Mouse (Mus musculus) urinary bladder, postnatal 25 days (tissue): Measurements from ENCODE around the gene Pla2g2f.
A peak's percentile ranks its signal among the peaks of the same experiment; 100 is the strongest.

Experiments used
- DNase-seq: peaks from one replicate; pipeline ENCODE4 v3.0.0; 2022; ENCODE audit warnings: low spot score

The Pla2g2f gene

DNA sequence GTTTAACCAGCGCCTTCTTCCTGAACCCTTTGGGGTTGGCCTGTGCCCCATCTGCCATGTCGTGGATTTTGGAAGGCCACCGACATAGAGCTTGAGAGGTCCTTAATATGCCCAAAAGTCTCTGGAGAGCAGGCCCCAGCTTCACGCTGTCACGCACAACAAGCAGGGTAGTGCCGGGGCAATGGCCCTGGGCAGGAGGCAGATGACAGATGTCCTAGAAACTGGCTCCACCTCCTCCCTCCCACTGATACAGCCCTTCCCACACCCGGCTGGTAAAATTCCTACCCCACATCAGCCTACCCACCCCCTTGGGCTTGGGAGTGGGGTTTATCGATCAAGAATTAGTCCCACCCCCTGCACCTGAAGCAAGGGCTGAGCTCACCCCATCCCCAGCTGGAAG, at the start of gene Pla2g2f:
TSS of gene Pla2g2f (minus strand) at position 211 of the 400 bp plus-strand sequence.
- no peak for DNase-seq

DNA sequence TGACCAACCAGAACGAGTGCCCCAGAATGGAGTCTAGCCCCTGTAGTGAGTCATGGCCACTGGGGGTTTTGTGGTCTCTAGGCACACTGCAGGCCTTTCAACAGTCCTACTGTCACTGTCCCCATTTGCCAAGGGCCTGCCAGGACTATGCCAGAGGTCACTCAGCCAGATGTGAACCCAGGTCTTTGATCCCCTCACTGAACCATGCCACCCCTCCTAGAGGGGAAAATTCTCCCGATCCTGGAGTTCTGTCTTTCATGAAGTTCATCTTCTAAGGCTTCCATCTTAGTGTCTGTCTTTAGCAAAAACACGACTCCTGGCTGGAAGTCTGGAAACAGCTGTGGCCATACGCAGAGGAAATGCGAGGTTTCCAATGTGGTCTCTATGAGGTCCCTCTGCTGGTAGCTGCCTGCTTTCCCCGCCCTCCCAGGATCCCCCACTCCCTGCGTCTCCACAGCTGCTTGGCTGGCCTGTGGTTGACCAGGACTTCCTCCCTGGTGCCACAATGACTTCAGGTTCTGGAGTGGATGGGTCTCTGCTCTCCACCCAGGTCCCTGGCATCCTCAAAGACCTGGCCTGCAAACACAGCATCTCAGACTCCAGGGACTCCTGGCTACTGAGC, 49.6 kb upstream of the Pla2g2f start:
- no peak for DNase-seq

DNA sequence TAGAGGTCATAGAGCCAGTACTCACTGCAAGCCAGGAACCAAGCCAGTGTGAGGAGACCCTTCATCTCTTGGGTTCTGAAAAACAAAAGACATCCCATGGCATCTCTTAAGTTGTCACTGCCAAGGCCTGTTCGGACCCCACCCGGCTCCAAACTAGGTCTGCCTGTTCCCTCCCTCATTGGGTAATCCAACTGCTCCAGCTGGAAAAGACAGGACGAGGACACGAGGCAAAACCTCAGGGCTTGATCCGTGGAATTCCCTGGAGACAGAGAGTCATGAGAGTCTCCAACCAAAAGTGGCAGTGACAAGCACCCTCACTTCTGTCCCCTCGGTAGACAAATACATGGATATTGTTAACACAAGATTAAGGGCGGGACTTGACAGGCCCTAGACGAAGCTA, 48.7 kb upstream of the Pla2g2f start:
- no peak for DNase-seq

DNA sequence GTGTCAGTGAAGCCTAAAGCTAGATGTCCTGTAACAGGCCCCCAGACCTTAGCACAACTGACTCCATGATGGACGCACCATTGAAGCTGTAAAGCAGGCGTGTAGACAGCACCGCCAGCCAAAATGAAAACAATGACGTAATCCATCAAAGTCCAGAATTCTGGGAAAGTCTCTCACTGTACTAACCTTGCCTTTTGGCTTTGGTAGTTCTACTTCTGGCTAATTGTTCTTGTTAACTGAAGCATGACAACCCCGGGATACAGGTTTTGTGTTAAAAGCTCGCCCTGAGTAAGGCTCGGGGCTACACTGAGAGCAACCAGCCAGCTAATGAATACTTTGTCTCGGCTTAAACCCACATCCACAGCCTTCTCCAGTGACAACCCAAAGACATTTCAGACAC, 47.8 kb upstream of the Pla2g2f start:
- DNase-seq, result no peak

DNA sequence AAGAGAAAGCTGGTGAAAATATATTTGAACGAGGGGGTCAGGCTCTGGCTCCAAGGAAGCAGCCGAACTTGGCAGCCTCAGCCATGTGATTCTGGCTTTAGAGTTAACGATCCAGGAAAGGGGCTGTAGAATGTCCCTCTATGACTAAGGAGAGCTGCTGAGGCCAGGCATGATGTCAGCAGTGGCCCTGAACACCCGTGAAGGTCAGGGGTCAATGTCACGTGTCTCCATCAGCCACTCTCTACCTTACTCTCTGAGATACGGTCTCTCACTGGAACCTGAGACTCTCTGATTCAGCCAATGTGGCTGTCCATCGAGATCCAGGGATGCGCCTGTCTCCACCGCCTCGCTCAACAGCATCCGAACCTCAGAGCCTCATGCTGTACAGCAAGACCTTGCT, 45.5 kb upstream of the Pla2g2f start:
- DNase-seq, result no peak

DNA sequence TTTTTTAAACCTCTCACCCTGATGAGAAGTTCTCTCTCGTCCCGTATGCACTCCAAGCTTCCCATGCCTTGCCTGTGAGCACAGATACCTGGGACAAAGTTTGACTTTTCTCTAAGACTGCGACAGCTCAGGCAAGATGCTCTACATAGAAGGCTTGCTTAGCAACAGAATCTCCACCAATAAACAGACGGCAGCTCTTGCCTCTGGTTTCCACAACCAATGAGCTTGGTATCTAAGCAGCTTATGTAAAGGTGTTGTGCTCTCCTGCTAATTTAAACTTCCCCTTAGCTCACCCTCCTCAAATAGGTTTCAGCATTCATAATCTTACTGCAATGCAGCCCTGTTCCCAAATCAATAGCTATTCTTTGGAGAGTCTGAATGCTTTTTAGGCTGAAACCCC, 44.2 kb upstream of the Pla2g2f start:
- DNase-seq, result no peak

DNA sequence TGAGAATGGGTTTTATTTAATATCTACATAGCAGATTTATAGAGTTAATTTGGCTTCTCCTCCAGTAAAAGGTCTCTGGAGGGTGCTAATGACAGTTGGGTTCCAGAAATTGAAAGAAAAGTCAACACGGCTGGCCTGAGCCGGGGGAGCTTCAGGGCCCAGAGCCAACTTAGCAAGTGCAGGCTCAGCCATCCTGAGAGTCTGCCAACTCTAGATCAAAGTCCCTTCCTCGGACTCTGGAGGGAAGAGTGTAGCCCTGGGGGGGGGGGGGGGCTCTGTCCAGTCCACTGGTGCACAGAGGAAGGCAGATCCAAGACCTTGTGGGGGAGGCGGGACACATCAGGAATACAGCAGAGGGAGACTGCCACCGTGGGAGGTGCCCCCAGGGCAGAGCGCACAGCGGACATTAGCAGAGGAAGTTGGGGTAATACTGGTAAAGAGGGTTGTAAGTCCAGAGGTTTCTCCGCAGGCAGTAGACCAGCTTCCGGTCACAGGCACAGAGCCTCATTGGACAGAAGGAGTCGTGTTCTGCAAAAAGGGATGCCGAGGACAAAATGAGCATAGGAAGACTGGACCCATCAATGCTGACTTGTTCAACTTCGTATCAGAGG, 42.8 kb upstream of the Pla2g2f start:
- DNase-seq, result no peak

DNA sequence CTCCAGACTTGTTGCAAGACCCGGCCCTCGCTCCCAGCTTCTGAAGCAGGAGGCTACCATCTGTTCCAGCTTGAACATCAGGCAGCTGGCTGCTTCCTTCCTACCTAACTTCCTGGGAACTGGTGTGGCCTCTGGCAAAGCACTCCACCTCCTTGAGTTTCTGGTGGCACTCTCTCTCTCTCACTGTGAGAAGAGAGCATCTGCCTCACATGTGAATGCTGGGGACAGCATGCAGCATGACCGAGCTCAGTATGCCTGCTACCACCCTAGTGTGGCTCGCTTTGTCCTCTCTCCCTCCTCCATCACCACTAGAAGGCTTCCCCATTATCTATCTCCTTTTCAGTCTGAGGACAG, 39.8 kb upstream of the Pla2g2f start:
- no peak for DNase-seq

DNA sequence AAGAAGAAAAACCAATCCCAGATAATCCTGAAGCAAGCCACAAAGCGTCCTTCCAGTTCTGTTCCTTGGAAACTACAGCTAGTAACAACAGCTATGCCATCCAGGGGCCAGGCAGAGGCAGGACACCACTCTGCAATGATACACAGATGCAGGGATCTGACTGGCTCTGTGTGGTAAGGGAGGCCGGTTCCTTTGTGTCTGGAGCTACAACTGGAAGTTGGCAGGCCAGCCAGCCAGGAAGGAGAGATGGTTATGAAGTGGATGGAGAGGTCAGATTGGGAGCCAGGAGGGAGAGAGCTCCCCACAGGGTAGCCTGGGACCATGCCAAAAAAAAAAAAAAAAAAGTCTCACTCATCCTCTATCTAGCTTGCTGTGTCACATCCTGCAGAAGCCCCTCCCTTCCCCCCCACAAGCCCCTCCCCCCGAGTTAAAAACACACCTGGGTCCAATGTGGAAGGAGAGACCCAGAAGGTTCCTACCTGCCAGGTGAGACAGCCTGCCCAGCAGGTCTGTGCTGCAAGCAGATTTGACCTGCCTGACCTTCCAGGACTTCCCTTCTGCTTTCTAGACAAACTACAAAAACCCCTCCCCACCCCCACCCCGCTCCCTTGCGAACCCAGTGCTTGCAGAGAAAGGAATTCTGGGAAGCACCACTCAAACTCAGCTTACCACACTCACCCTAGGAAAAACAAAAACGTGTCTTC, 39.2 kb upstream of the Pla2g2f start:
- no peak for DNase-seq

DNA sequence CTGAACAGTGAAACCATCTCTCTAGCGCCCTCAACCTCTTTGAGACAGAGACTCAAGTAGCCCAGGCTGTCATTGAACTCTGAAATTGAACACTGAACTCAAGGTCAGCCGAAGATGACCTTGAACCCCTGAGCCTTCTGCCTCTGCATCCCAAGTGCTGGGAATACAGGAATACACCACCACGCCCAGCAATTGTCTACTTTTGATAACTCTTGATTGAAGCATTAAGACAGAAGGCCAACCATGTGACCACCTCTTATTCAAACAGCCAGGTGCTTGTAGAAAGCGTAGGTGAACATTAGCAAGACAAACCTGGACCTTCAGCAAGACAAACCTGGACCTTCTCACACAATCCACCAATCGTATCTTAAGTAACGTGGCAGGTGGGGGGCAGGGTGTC, 36.9 kb upstream of the Pla2g2f start:
- no peak for DNase-seq

DNA sequence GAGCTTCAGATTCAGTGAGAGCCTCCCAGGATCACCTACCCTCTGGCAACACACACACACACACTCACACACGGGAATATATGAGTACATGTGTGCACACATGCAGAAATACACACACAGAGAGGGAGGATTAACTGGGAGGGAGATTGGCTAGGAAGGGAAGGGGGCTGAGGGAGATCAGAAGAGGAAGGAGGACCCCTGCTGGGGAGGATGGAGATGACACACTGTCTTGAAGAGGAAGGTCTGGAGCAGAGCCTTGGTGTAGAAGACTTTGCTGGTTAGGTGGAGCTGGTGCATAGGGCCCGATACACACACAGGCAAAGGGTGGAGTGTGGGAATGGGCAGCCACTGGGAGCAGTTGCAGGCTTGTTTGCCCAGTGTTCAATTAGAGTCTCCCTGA, 35.9 kb upstream of the Pla2g2f start:
- no peak for DNase-seq

DNA sequence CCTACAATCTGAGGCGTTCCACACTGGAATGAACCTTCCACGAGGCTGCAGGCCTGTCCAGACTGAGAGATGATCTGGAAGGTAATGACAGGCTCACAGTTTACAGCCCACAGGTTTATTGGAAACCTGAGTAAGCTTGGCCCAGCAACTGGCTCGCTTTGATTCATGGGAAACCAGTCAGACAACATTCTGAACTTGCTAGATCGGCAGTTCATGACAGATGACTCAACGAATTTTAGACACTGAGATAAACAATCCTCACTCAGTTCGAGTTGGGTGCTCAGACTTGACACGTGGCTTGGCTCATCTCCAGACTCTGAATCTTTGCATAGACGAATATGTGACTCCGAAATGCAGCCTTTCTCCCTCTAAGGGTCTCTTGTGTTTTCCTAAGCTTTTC, 35.2 kb upstream of the Pla2g2f start:
- DNase-seq, result peak; percentile 29

DNA sequence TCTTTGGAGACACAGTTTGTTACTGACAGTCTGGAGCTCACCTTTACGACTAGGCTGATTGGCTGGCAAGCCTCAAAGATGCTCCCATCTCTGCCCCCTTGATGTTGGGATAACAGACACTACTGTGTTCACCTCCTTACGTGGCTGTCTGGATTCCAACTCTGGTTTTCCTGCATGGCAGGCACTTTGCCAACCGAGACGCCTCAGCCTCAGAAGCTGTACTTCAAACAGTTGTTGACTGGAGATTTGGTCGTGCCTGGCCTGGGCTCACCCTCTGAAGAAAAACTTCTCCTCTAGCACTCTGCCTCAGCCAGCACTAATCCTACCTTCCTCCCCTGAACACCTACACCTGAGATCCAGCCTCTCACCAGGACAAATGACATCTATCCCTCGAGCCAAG, 34.0 kb upstream of the Pla2g2f start:
- no peak for DNase-seq

DNA sequence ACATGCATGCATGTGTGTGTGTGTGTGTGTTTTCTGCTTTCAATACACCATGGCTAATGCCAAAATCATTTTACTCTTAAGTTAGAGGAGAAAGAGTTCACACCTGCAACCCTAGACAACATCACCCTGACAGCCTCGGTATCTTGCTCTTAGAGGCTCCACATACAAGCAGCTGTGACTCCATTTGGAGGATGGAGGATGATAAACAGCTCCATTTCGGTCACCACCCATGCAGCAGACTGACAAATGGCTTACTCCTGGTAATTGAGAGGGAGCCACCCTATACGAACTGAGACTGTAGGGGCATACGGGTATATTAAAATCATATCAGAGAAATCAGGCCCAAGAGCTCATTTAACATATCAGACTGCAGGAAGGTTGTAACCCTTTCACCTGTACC, 31.0 kb upstream of the Pla2g2f start:
- no peak for DNase-seq

DNA sequence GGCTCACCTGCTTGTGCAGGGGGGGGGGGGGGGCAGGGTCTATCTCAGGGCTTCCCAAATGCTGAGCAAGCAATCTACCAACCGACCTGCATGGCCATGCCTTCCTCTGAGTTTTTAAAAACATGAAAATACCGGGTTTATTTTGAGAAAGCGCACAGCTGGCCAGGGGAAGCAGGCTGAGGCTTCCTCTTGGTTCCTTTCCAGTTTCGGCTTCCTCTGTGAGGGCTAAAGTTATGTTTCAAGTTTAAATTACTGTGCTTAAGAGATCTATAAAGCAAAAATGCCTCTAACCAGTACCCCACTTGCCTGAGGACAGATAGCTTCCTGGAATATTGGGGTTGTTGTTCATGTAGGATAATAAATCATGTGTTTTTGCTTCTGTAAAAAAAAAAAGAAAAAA, 28.7 kb upstream of the Pla2g2f start:
- DNase-seq, result no peak

DNA sequence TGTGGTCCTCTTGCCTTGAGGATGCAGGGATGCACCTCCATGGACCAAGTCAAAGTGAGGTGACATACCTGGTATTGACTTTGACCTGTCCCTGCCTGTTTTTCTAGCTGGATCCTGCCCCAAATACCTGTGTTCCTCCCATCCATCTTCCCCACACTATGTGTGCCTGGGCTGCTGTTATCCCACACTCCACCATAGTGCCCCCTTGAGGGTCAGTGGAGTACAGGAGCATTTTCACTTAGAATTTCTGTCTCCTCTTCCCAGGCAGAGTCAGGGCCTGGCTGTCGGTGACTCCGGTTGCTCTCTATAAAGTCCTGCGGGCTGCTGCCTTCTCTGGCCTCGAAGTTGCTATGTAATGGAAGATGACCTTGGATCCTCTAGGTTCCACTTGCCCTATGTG, 28.3 kb upstream of the Pla2g2f start:
- DNase-seq, result no peak

DNA sequence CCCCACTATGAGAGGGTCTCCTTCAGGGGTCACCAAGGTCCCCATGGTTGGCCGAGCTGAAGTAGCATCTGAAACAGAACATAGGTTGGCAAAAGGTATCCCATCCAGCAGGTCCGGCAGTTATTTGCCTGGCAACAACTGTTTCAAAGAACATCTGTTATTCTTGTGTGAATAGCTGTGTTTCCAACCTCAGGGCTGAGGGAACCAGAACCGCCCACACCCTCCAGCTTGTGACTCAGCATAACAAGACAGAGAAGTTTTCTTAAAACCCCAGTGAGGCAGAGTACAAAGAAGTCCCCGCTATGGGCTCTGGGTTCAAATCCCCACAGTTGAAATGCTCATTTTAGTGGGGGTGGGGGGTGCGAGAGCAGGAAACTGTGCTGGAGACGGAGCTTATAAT, 24.7 kb upstream of the Pla2g2f start:
- DNase-seq, result no peak

DNA sequence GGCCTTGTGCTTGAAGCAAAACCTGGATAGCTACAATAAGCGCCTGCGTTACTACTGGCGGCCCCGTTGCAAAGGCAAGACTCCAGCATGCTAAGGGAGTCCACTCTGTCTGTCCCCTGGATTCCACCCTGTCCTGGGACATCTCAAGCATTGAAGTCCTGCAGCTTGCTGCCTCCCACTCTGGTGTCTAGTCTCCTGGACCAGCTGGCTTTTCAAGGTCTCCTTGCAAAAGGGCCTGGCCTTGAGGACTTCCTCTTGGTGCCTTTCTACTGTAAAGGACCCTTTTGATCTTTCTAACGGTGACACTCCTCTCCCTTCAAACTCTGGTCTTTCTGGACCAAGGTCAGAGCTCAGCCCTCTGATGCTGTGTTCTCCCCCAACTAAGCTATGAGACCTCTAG, 22.9 kb upstream of the Pla2g2f start:
- no peak for DNase-seq

DNA sequence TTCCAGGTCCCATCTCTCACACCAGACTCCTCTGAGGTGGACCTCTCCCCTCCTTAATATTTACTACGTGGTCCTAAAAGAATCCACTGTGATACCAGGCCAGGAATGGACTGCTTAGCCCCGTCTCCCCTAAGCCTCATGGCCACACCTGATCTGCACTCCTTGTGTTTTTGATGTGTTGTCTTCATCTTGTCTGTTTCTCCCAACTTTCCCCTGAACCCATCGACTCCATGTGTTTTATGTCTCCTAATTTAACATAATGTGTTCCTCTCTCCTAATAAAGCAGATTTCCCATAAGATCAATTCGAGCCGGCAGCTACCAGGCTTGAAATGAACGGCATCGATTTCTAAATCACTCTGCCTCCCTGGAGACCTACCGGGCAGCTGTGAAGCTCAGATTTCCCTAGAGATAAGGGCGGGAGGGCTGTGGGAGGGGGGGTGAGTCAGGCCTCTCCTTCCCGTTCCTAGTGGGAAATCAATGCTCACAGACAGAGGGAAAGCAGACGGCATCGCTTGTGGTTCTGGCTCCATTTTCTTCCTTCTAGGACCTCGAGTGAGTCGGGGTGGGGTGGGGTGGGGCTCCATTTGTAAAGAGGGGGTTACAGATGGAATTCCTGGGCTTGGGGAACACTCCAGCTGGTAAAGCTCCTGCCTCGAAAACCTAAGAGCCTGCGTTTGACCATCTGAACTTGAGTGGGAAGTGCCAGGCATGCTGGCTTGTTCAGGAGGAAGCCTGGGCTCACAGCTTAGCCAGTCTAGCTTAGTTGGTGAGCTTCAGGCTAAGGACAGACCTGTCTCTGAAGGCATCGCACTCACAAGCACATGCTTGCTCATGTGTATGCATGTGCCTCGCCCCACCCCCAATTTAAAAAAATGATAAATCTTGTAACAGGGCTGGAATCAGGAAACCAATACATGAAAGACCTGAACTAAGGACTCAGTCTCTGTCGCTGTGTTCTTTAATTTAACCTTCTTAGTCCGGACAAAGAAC, 20.3 kb upstream of the Pla2g2f start:
- no peak for DNase-seq

DNA sequence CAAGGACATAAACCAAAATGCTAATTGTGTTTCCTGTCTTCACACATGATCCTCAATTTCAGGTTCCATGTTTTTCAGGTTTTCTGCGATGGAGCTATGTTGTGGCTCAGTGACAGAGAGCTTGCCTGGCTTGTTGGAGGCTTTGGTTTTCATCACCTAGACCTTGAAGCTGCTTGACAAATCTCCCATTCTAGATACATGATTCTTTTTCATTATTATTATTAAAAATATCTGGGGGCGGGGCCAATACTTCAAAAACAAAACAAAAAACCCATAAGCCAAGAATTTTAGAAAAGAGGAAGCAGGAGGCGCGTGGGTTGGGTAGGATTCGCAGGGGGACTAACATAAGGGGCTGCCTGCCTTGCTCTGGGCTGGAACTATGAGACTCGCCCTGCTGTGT, 18.0 kb upstream of the Pla2g2f start, which contains the start of gene Pla2g2d:
TSS of gene Pla2g2d (plus strand) at position 301 of the 400 bp plus-strand sequence.
- no peak for DNase-seq

DNA sequence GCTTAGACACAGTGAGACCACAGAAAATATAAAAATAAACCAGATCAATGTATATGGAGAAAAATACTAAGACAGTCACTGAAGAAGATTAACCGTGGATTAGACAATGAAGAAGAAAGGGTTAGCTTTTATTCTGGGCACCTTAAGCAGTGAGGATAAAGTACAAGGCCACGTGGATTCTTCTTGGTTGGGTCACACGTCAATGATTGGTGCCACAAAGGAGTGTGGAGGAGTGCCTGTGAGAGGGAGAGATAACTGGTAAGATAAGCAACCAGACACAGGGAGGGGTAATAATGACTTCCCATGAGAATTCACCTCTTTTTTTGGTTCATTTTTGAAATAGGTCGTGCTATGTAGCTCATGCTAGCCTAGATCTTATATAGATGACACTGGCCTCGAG, 15.0 kb upstream of the Pla2g2f start:
- DNase-seq, result no peak

DNA sequence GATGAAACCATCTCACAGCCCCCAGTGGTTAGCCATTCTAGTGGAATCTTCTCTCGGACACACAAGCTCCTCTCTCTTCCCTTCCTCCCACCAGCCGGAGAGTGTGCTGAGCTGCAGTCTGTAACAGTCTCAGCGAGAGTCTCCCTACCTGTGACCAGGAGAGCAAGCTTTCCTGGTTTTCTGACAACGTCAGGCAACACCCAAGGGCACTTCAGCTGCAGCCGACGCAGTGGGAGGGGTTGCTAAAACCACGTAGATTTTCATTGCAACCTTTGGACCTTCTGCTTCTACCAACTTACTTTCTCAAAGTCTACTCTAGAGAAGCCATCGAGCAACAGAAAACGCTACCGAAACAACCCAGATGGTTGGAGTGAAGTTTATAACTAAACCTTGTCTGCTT, 14.5 kb upstream of the Pla2g2f start:
- DNase-seq, result no peak

DNA sequence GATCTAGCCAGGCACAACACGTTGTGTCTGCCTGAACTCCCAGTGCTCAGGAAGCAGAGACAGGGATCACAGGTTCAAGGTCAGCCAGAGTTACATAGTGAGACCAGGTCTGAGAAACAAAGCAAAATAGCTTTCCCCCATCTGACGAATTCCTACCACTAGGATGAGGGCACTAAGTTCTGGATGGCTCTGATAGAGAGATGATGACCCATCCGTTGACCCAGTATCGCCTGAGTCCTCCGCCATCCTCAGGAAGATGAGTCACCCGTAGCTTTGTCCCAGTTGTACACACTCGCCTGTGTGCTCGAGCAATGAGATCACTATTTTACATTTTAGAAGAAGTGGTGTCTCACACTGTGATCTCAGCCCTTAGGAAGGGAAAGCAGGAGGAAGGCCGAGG, 4.8 kb upstream of the Pla2g2f start:
- no peak for DNase-seq
